Mouse (Mus musculus): ENCODE measurements around the gene Rgs17.

GRCm38 (mm10) chr10:5786923-5787322 lies 135.3 kb downstream of the Rgs17 start:
- TF ChIP-seq POLR2A (IDR thresholded peaks at IDR 0.05; ENCODE audit: low read depth, low read length): no peak
- TF ChIP-seq CTCF (IDR thresholded peaks at IDR 0.05; ENCODE audit: extremely low read depth, insufficient read depth, insufficient read length, insufficient replicate concordance): peak; percentile 31; the same call in 1 of the 2 replicates

Data from spleen, adult 2 months (tissue).